Mouse (Mus musculus) embryonic facial prominence, embryonic 14.5 days (tissue): ENCODE measurements around the gene Slc35d1. TPM values are rescaled to one million over a fixed set of nuclear protein-coding genes. Genes with fewer than 3 reads are reported as not detected.

ENCODE experiments used
- ATAC-seq: fragments of 200-750 bp; cut with Nextera tagmentation; 2 replicates; pipeline ENCODE4 v1.8.0; 2017; ENCODE audit warnings: low read depth, moderate number of reproducible peaks, moderate TSS enrichment
- DNase-seq: peaks from one replicate; pipeline ENCODE4 v3.0.0-alpha.2; 2015; ENCODE audit warnings: low spot score
- H3K27ac ChIP-seq: fragments of 300-500 bp; sonication (generic); replicated peaks from 2 replicates; pipeline ENCODE4 v1.5.1; 2014; ENCODE audit warnings: low read depth, mild to moderate bottlenecking, low read length, moderate library complexity
- H3K27me3 ChIP-seq: fragments of 300-500 bp; sonication (generic); replicated peaks from 2 replicates; pipeline ENCODE4 v1.6.1; 2014; ENCODE audit warnings: low read length; ENCODE audit not compliant: control insufficient read depth, insufficient read depth
- H3K36me3 ChIP-seq: fragments of 300-500 bp; sonication (generic); 2 replicates; pipeline ENCODE4 v1.6.1; 2014; ENCODE audit warnings: low read length, mixed read lengths; ENCODE audit not compliant: control insufficient read depth, insufficient read depth
- H3K4me1 ChIP-seq: fragments of 300-500 bp; sonication (generic); 2 replicates; pipeline ENCODE4 v1.6.1; 2014; ENCODE audit warnings: antibody characterized with exemption, low read length; ENCODE audit not compliant: control insufficient read depth, insufficient read depth
- H3K4me2 ChIP-seq: fragments of 300-500 bp; sonication (generic); 2 replicates; pipeline ENCODE4 v1.6.1; 2014; ENCODE audit warnings: low read depth, mild to moderate bottlenecking, low read length, moderate library complexity, mixed read lengths
- H3K4me3 ChIP-seq: fragments of 300-500 bp; sonication (generic); 2 replicates; pipeline ENCODE4 v1.5.1; 2014; ENCODE audit warnings: low read depth, mild to moderate bottlenecking, low read length
- H3K9ac ChIP-seq: fragments of 300-500 bp; sonication (generic); 2 replicates; pipeline ENCODE4 v1.6.1; 2014; ENCODE audit warnings: low read depth, mild to moderate bottlenecking, low read length, moderate library complexity, mixed read lengths
- H3K9me3 ChIP-seq: fragments of 300-500 bp; sonication (generic); 2 replicates; pipeline ENCODE4 v1.6.1; 2016; ENCODE audit warnings: low read length; ENCODE audit not compliant: control insufficient read depth
- WGBS: fragments of 180-500 bp; shearing (Covaris S2); extraction: QIAGEN DNeasy Blood & Tissue Kit; methylation state at CpG from one replicate; pipeline ENCODE4 v1.1.7; 2014; 5-methylcytosine and 5-hydroxymethylcytosine counted together
- polyA plus RNA-seq: library from polyadenylated mRNA; unstranded; fragments of >200 nt; fragmentation: Nextera tagmentation; extraction: Ambion mirVana; gene quantifications from 2 replicates; pipeline ENCODE4 v1.2.1, GENCODE M21; 2014

Slc35d1 gene
- polyA plus RNA-seq, 1 experiment from 2014 or later = 13.8 TPM

- DNase-seq (no peak), ATAC-seq (no peak)
- H3K27ac ChIP-seq = no peak overlapping the region
- no peak overlapping the region for H3K9ac ChIP-seq
- no peak overlapping the region for H3K4me2 ChIP-seq
- no peaks in the 10 kb centered on the region for H3K27me3 ChIP-seq
- WGBS = 40% methylated on average over 2 of the region's 2 CpGs
- no peaks in the 10 kb centered on the region for H3K4me1 ChIP-seq
- H3K36me3 ChIP-seq = no peaks in the 10 kb centered on the region
- H3K4me3 ChIP-seq = no peak overlapping the region
- no peaks in the 10 kb centered on the region for H3K9me3 ChIP-seq
Observed at GRCm38 (mm10) chr4:103232156-103232555, 17.2 kb upstream of the Slc35d1 start.

- H3K36me3 ChIP-seq = no peaks in the 10 kb centered on the region
- no peak overlapping the region for H3K9ac ChIP-seq
- WGBS = 34% methylated on average over 9 of the region's 9 CpGs
- no peak overlapping the region for H3K27ac ChIP-seq
- no peaks in the 10 kb centered on the region for H3K9me3 ChIP-seq
- H3K4me2 ChIP-seq = no peak overlapping the region
- DNase-seq = no peak
- no peaks in the 10 kb centered on the region for H3K27me3 ChIP-seq
- H3K4me3 ChIP-seq = no peak overlapping the region
- ATAC-seq = no peak
- no peaks in the 10 kb centered on the region for H3K4me1 ChIP-seq
Observed at GRCm38 (mm10) chr4:103222854-103223253, 7.9 kb upstream of the Slc35d1 start.

- no peak for ATAC-seq
- Histone ChIP-seq H3K27ac (no peak overlapping the region), H3K9ac (no peak overlapping the region), H3K4me3 (no peak overlapping the region), H3K36me3 (no peaks in the 10 kb centered on the region), H3K4me2 (no peak overlapping the region), H3K9me3 (no peaks in the 10 kb centered on the region), H3K4me1 (no peaks in the 10 kb centered on the region), H3K27me3 (no peaks in the 10 kb centered on the region)
- WGBS = 61% methylated on average over 6 of the region's 6 CpGs
- no peak for DNase-seq
Observed at GRCm38 (mm10) chr4:103221789-103222188, 6.8 kb upstream of the Slc35d1 start.

- ATAC-seq = peak; percentile 55; the same call in 1 of the 2 replicates
- DNase-seq = peak; percentile 78
- no peaks in the 10 kb centered on the region for H3K4me1 ChIP-seq
- no peak overlapping the region for H3K9ac ChIP-seq
- peak overlapping the region; percentile 41; the same call in 1 of the 2 replicates for H3K27ac ChIP-seq
- no peaks in the 10 kb centered on the region for H3K36me3 ChIP-seq
- no peak overlapping the region for H3K4me3 ChIP-seq
- no peaks in the 10 kb centered on the region for H3K27me3 ChIP-seq
- H3K4me2 ChIP-seq = no peak overlapping the region
- no peaks in the 10 kb centered on the region for H3K9me3 ChIP-seq
- 22% methylated on average over 5 of the region's 5 CpGs for WGBS
Observed at GRCm38 (mm10) chr4:103219011-103219410, 4.0 kb upstream of the Slc35d1 start.

GRCm38 (mm10) chr4:103216046-103216445 lies 1.1 kb upstream of the Slc35d1 start:
- Histone ChIP-seq H3K27me3 (no peaks in the 10 kb centered on the region), H3K9me3 (no peaks in the 10 kb centered on the region), H3K9ac (no peak overlapping the region), H3K27ac (no peak overlapping the region), H3K4me3 (no peak overlapping the region), H3K4me2 (no peak overlapping the region), H3K36me3 (peaks cover 4% of the 10 kb centered on the region; the same call in 1 of the 2 replicates), H3K4me1 (peaks cover 13% of the 10 kb centered on the region)
- WGBS = 70% methylated on average over 6 of the region's 6 CpGs
- no peak for DNase-seq
- no peak for ATAC-seq

- DNase-seq (peak; percentile 80), ATAC-seq (peak; percentile 46; the same call in 1 of the 2 replicates)
- peak overlapping the region; percentile 99 for H3K27ac ChIP-seq
- H3K27me3 ChIP-seq = no peaks in the 10 kb centered on the region
- 0% methylated on average over 18 of the region's 48 CpGs for WGBS
- peaks cover 18% of the 10 kb centered on the region for H3K36me3 ChIP-seq
- H3K9me3 ChIP-seq = no peaks in the 10 kb centered on the region
- H3K4me2 ChIP-seq = peak overlapping the region; percentile 71
- peak overlapping the region; percentile 97 for H3K4me3 ChIP-seq
- H3K9ac ChIP-seq = peak overlapping the region; percentile 99
- H3K4me1 ChIP-seq = peaks cover 13% of the 10 kb centered on the region
Observed at GRCm38 (mm10) chr4:103214498-103214924, 453 bp downstream of the Slc35d1 start.

GRCm38 (mm10) chr4:103213859-103214497 lies 986 bp downstream of the Slc35d1 start:
- peaks cover 23% of the 10 kb centered on the region for H3K36me3 ChIP-seq
- H3K4me1 ChIP-seq = peaks cover 13% of the 10 kb centered on the region
- ATAC-seq = no peak
- H3K27me3 ChIP-seq = no peaks in the 10 kb centered on the region
- peak overlapping the region; percentile 71 for H3K4me2 ChIP-seq
- peak overlapping the region; percentile 99 for H3K27ac ChIP-seq
- peak; percentile 63 for DNase-seq
- H3K9ac ChIP-seq = peak overlapping the region; percentile 99
- H3K4me3 ChIP-seq = peak overlapping the region; percentile 97
- H3K9me3 ChIP-seq = no peaks in the 10 kb centered on the region
- WGBS = under 1% methylated on average over 30 of the region's 30 CpGs

- H3K4me2 ChIP-seq = no peak overlapping the region
- H3K9ac ChIP-seq = no peak overlapping the region
- peaks cover 12% of the 10 kb centered on the region for H3K4me1 ChIP-seq
- peaks cover 67% of the 10 kb centered on the region for H3K36me3 ChIP-seq
- 85% methylated on average over 1 of the region's 1 CpGs for WGBS
- H3K27ac ChIP-seq = no peak overlapping the region
- H3K4me3 ChIP-seq = no peak overlapping the region
- ATAC-seq (no peak), DNase-seq (no peak)
- H3K9me3 ChIP-seq = no peaks in the 10 kb centered on the region
- no peaks in the 10 kb centered on the region for H3K27me3 ChIP-seq
Observed at GRCm38 (mm10) chr4:103208553-103208952, 6.4 kb downstream of the Slc35d1 start.

GRCm38 (mm10) chr4:103203646-103204045 lies 11.3 kb downstream of the Slc35d1 start:
- Histone ChIP-seq H3K9ac (no peak overlapping the region), H3K9me3 (no peaks in the 10 kb centered on the region), H3K27me3 (no peaks in the 10 kb centered on the region), H3K4me3 (no peak overlapping the region), H3K27ac (no peak overlapping the region), H3K4me1 (no peaks in the 10 kb centered on the region), H3K4me2 (no peak overlapping the region), H3K36me3 (peaks cover 82% of the 10 kb centered on the region)
- DNase-seq (no peak), ATAC-seq (no peak)
- 85% methylated on average over 2 of the region's 2 CpGs for WGBS
